Mouse (Mus musculus) urinary bladder, adult 2 months (tissue): ENCODE results near the gene Nr2c2ap. TPM values are rescaled to one million over a fixed set of nuclear protein-coding genes. Genes with fewer than 3 reads are reported as not detected.

ENCODE experiments used
- DNase-seq: peaks from one replicate; pipeline ENCODE4 v3.0.0; 2022; ENCODE audit warnings: low spot score
- polyA plus RNA-seq: library from polyadenylated mRNA; depleted of rRNA; stranded (reverse); fragments of >200 nt; gene quantifications from 2 replicates; pipeline ENCODE4 v1.2.3, GENCODE M21; 2012

Nr2c2ap gene
- polyA plus RNA-seq, 1 experiment = 25.1 TPM

GRCm38 (mm10) chr8:70120667-70121066 lies 10.5 kb upstream of the Nr2c2ap start, which contains the start of gene Ncan:
Gene Ncan, minus strand, starts transcription at chr8:70120873.
- no peak for DNase-seq

- DNase-seq = no peak
Observed at GRCm38 (mm10) chr8:70122863-70123262, 8.3 kb upstream of the Nr2c2ap start.

GRCm38 (mm10) chr8:70124992-70125391 lies 6.1 kb upstream of the Nr2c2ap start:
- DNase-seq = no peak

GRCm38 (mm10) chr8:70128435-70128834 lies 2.7 kb upstream of the Nr2c2ap start:
- no peak for DNase-seq

- no peak for DNase-seq
Observed at GRCm38 (mm10) chr8:70129309-70129952, 1.7 kb upstream of the Nr2c2ap start.

GRCm38 (mm10) chr8:70130066-70130465 lies 1.1 kb upstream of the Nr2c2ap start:
- no peak for DNase-seq

GRCm38 (mm10) chr8:70134086-70134485 lies 3.0 kb downstream of the Nr2c2ap start:
- no peak for DNase-seq

GRCm38 (mm10) chr8:70134931-70135330 lies 3.8 kb downstream of the Nr2c2ap start:
- no peak for DNase-seq

- no peak for DNase-seq
Observed at GRCm38 (mm10) chr8:70136591-70136990, 5.5 kb downstream of the Nr2c2ap start.

- no peak for DNase-seq
Observed at GRCm38 (mm10) chr8:70137890-70138289, 6.8 kb downstream of the Nr2c2ap start.

GRCm38 (mm10) chr8:70139026-70139857 lies 8.1 kb downstream of the Nr2c2ap start, which contains the start of the genes Rfxank, Borcs8 and Mef2b:
Gene Rfxank, minus strand, starts transcription at chr8:70139154.
Gene Borcs8, plus strand, starts transcription at chr8:70139499.
Gene Mef2b, plus strand, starts transcription at chr8:70139711.
- DNase-seq = peak; percentile 85

- no peak for DNase-seq
Observed at GRCm38 (mm10) chr8:70139981-70140380, 8.8 kb downstream of the Nr2c2ap start.

- no peak for DNase-seq
Observed at GRCm38 (mm10) chr8:70147678-70148607, 16.8 kb downstream of the Nr2c2ap start.

- DNase-seq = no peak
Observed at GRCm38 (mm10) chr8:70150158-70150557, 19.0 kb downstream of the Nr2c2ap start.

- no peak for DNase-seq
Observed at GRCm38 (mm10) chr8:70152537-70153257, 21.6 kb downstream of the Nr2c2ap start.

- no peak for DNase-seq
Observed at GRCm38 (mm10) chr8:70157240-70157800, 26.2 kb downstream of the Nr2c2ap start.

GRCm38 (mm10) chr8:70158069-70158853 lies 27.1 kb downstream of the Nr2c2ap start:
- DNase-seq = no peak

GRCm38 (mm10) chr8:70159211-70159610 lies 28.1 kb downstream of the Nr2c2ap start:
- DNase-seq = no peak

- no peak for DNase-seq
Observed at GRCm38 (mm10) chr8:70160015-70160414, 28.9 kb downstream of the Nr2c2ap start.

- DNase-seq = no peak
Observed at GRCm38 (mm10) chr8:70163316-70163715, 32.2 kb downstream of the Nr2c2ap start.
